In the genomic region with DNA sequence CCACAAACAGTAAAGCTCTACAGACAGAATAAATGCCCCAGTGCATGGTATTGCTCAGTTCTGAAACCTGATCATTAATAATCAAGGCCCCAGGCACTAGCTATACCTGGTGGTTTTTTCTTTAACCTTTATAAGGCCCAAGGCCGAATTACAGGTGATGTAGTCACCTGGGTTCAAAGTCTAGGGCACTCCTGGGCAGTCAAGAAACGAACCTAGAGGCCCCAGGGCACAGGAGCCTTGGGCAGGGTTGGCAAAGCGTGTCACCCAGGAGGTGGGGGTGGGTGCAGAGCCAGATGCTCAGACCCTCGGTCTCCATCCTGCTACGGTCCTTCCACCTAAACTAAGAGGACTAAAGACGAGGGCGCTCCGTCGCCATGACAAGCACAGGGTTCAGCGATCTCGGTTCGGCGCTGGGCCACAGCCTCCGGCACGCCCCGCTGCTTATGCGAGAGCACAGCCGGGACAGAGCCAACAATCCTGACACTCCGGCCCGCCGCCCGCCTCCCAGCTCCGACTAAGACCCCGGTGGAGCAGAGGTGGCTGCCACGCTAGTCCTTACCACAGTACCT, we compare ENCODE assay signal across 8 mouse cellular contexts. TPM values are rescaled to one million over a fixed set of nuclear protein-coding genes. Genes with fewer than 3 reads are reported as not detected.
DNase-seq lines count a peak whose midpoint lies in the region; ATAC-seq and TF ChIP-seq lines count a peak whose summit lies in the region.

No protein-coding gene starts in this region.

- no peaks in the 10 kb centered on the region for H3K9me3 ChIP-seq in heart, embryonic 15.5 days (replicated peaks)
- no peaks in the 10 kb centered on the region for H3K9me3 ChIP-seq in MEL (replicated peaks; ENCODE audit: insufficient read depth, low read length)
- no peaks in the 10 kb centered on the region for H3K9me3 ChIP-seq in hindbrain, embryonic 10.5 days

- peak overlapping the region; percentile 74 for H3K4me3 ChIP-seq in heart, embryonic 15.5 days
- H3K4me3 ChIP-seq in MEL (ENCODE audit: control insufficient read depth in 1 of 2, insufficient read depth in 1 of 2, low read depth in 2 of 2, low read length in 2 of 2) (peak overlapping the region; percentile 72 to 93), macrophage (ENCODE audit: inconsistent target) (peak overlapping the region; percentile 87)
- peak overlapping the region; percentile 82 for H3K4me3 ChIP-seq in hindbrain, embryonic 10.5 days

- intact Hi-C loops in heart, postnatal 25 days (cut with DNase I): no loop called here

- TF ChIP-seq CTCF in MEL (IDR thresholded peaks at IDR 0.05 in 2 of 3, conservative IDR thresholded peaks at IDR 0.05 in 1 of 3; ENCODE audit: control insufficient read depth in 1 of 3, insufficient read depth in 1 of 3, low read depth in 2 of 3, low read length in 3 of 3, poor library complexity in 1 of 3, severe bottlenecking in 1 of 3): no peak

- TF ChIP-seq EP300 in MEL (IDR thresholded peaks at IDR 0.05; ENCODE audit: low read depth in 1 of 2, low read length in 2 of 2): no peak

- DNase-seq in heart, postnatal 25 days (ENCODE audit: low spot score): no peak
- DNase-seq in MEL (ENCODE audit: low read depth, low spot score): no peak
- DNase-seq in hindbrain, embryonic 10.5 days (ENCODE audit: low spot score): no peak
- DNase-seq in cerebellum, postnatal 4 days (ENCODE audit: low spot score in 2 of 2): no peak
- no peak for DNase-seq in retina, embryonic 14.5 days (ENCODE audit: low spot score)
- no peak for DNase-seq in kidney, adult 8-10 months

- no peaks in the 10 kb centered on the region for H3K27me3 ChIP-seq in heart, embryonic 15.5 days
- H3K27me3 ChIP-seq in MEL (ENCODE audit: control insufficient read depth in 1 of 2, insufficient read depth in 2 of 2, low read length in 2 of 2): no peaks in the 10 kb centered on the region
- no peaks in the 10 kb centered on the region for H3K27me3 ChIP-seq in hindbrain, embryonic 10.5 days (ENCODE audit: insufficient read depth, poor library complexity, severe bottlenecking)

- peak overlapping the region; percentile 64 for H3K4me2 ChIP-seq in heart, embryonic 15.5 days

- WGBS in heart, embryonic 15.5 days: under 1% methylated on average over 25 of the region's 25 CpGs
- under 1% methylated on average over 25 of the region's 25 CpGs for WGBS in hindbrain, embryonic 10.5 days
- under 1% methylated on average over 25 of the region's 25 CpGs for WGBS in macrophage (ENCODE audit: missing documents)

- peak overlapping the region; percentile 95 for H3K27ac ChIP-seq in heart, embryonic 15.5 days
- peak overlapping the region; percentile 8; the same call in 1 of the 2 replicates for H3K27ac ChIP-seq in MEL (ENCODE audit: control insufficient read depth, low read depth, low read length)
- peak overlapping the region; percentile 92 for H3K27ac ChIP-seq in hindbrain, embryonic 10.5 days
- H3K27ac ChIP-seq in macrophage: peak overlapping the region; percentile 39

- H3K79me2 ChIP-seq in MEL (ENCODE audit: control insufficient read depth, insufficient read depth, low read length, poor library complexity) (peaks cover 8% of the 10 kb centered on the region), macrophage (ENCODE audit: inconsistent target) (peaks cover 36% of the 10 kb centered on the region)

- no peak for TF ChIP-seq RAD21 in MEL (IDR thresholded peaks at IDR 0.05; ENCODE audit: low read depth, low read length)

- peak overlapping the region; percentile 83 for H3K9ac ChIP-seq in heart, embryonic 15.5 days
- peak overlapping the region; percentile 67 for H3K9ac ChIP-seq in MEL (ENCODE audit: control insufficient read depth, low read depth, low read length, poor library complexity, severe bottlenecking)

- H3K4me1 ChIP-seq in heart, embryonic 15.5 days (replicated peaks): peaks cover 32% of the 10 kb centered on the region
- H3K4me1 ChIP-seq in MEL (ENCODE audit: control insufficient read depth in 1 of 2, insufficient read depth in 2 of 2, low read length in 2 of 2): peaks cover 3 to 5% of the 10 kb centered on the region in 2 experiments; a peak in 3 of 4 replicates
- H3K4me1 ChIP-seq in hindbrain, embryonic 10.5 days (replicated peaks): peaks cover 20% of the 10 kb centered on the region

- peak in 1 of 2 experiments; percentile 52; a peak in 1 of 4 replicates for TF ChIP-seq POLR2A in MEL (IDR thresholded peaks at IDR 0.05; ENCODE audit: control insufficient read depth in 1 of 2, insufficient read depth in 1 of 2, low read depth in 1 of 2, low read length in 2 of 2, poor library complexity in 1 of 2)

- peaks cover 8% of the 10 kb centered on the region for H3K36me3 ChIP-seq in heart, embryonic 15.5 days
- H3K36me3 ChIP-seq in MEL (ENCODE audit: control insufficient read depth in 1 of 2, insufficient read depth in 2 of 2, low read length in 2 of 2) (peaks cover 0 to 11% of the 10 kb centered on the region in 2 experiments; a peak in 3 of 4 replicates), macrophage (ENCODE audit: inconsistent target) (peaks cover 7% of the 10 kb centered on the region; the same call in 1 of the 2 replicates)
- H3K36me3 ChIP-seq in hindbrain, embryonic 10.5 days: peaks cover 24% of the 10 kb centered on the region

- ATAC-seq in heart, embryonic 15.5 days (replicated peaks; ENCODE audit: insufficient number of reproducible peaks, insufficient read depth, low FRiP score, low read depth): no peak; the same call in 1 of the 2 replicates

TF ChIP-seq in MEL, 35 proteins besides CTCF, POLR2A, EP300 and RAD21:
- TF ChIP-seq ZNF384 (IDR thresholded peaks at IDR 0.05; ENCODE audit: low read depth, low read length) (no peak), POLR2AphosphoS5 (IDR thresholded peaks at IDR 0.05; ENCODE audit: borderline replicate concordance, low read depth, low read length) (no peak), ELF1 (IDR thresholded peaks at IDR 0.05; ENCODE audit: low read depth, low read length) (no peak), MXI1 (IDR thresholded peaks at IDR 0.05; ENCODE audit: low read depth, low read length) (no peak)

RNA-seq across cellular contexts. Expression of gene Sec23a, which starts 0.5 kb away (rescaled TPM):
- 57.8 and 63.2 TPM in 2 replicates for polyA plus RNA-seq in heart, embryonic 15.5 days (2015; fragmentation: Nextera tagmentation; extraction: Ambion mirVana)
- 10 to 100 TPM; 38.1 to 45.1 TPM for total RNA-seq in heart, postnatal 25 days (2021)
- total RNA-seq in MEL (2012; rRNA removed): 16.1 and 16.4 TPM in 2 replicates
- 10 to 100 TPM; 16.7 to 98.2 TPM for polyA plus RNA-seq in MEL (2012; ENCODE audit: insufficient read depth in 1 of 2, insufficient read length in 2 of 2, low read depth in 1 of 2, low replicate concordance in 2 of 2, missing spikeins in 1 of 2)
- polyA plus RNA-seq in hindbrain, embryonic 10.5 days (2016; fragmentation: Nextera tagmentation; extraction: Ambion mirVana): 58.5 and 67.8 TPM in 2 replicates
- total RNA-seq in macrophage (2018; cell fraction: chromatin; rRNA removed): 10 to 100 TPM in 20 of 26 experiments, 1 to 10 TPM in 6; 3.6 to 32.2 (median 19.1) TPM
- 10 to 100 TPM; 10.8 to 17.5 (median 14.0) TPM for total RNA-seq in macrophage (2018; cell fraction: cytosol; rRNA removed)
- total RNA-seq in macrophage (2018; cell fraction: nucleus; rRNA removed): 10 to 100 TPM in 20 of 26 experiments, 1 to 10 TPM in 6; 5.0 to 28.5 (median 14.6) TPM
- polyA plus RNA-seq in macrophage (2018): 12.6 to 14.3 TPM (median 12.7 TPM) in 3 replicates

RNA-seq across cellular contexts. Expression of gene Gemin2, which starts 1.8 kb away (rescaled TPM):
- polyA plus RNA-seq in heart, embryonic 15.5 days (2015; fragmentation: Nextera tagmentation; extraction: Ambion mirVana): 17.9 and 20.8 TPM in 2 replicates
- 1 to 10 TPM; 6.1 to 6.5 TPM for total RNA-seq in heart, postnatal 25 days (2021)
- total RNA-seq in MEL (2012; rRNA removed): 17.7 and 18.4 TPM in 2 replicates
- polyA plus RNA-seq in MEL (2012; ENCODE audit: insufficient read depth in 1 of 2, insufficient read length in 2 of 2, low read depth in 1 of 2, low replicate concordance in 2 of 2, missing spikeins in 1 of 2) (10 to 100 TPM in 1 of 2 experiments, not detected in 1; 19.5 TPM), macrophage (2018) (3.3 to 9.5 TPM (median 3.6 TPM) in 3 replicates)
- 28.7 and 38.0 TPM in 2 replicates for polyA plus RNA-seq in hindbrain, embryonic 10.5 days (2016; fragmentation: Nextera tagmentation; extraction: Ambion mirVana)
- total RNA-seq in macrophage (2018; cell fraction: chromatin; rRNA removed): 10 to 100 TPM in 10 of 26 experiments, 1 to 10 TPM in 14, under 1 TPM in 2; 0.49 to 16.8 (median 7.0) TPM
- 1 to 10 TPM; 1.2 to 5.5 (median 4.2) TPM for total RNA-seq in macrophage (2018; cell fraction: cytosol; rRNA removed)
- 10 to 100 TPM in 1 of 26 experiments, 1 to 10 TPM in 25; 1.1 to 12.9 (median 3.8) TPM for total RNA-seq in macrophage (2018; cell fraction: nucleus; rRNA removed)

RNA-seq across cellular contexts. Expression of gene Trappc6b, which starts 49.9 kb away (rescaled TPM):
- 83.2 and 85.5 TPM in 2 replicates for polyA plus RNA-seq in heart, embryonic 15.5 days (2015; fragmentation: Nextera tagmentation; extraction: Ambion mirVana)
- total RNA-seq in heart, postnatal 25 days (2021): 10 to 100 TPM; 64.8 to 67.3 TPM
- 45.9 and 48.1 TPM in 2 replicates for total RNA-seq in MEL (2012; rRNA removed)
- polyA plus RNA-seq in MEL (2012; ENCODE audit: insufficient read depth in 1 of 2, insufficient read length in 2 of 2, low read depth in 1 of 2, low replicate concordance in 2 of 2, missing spikeins in 1 of 2) (10 to 100 TPM in 1 of 2 experiments, not detected in 1; 75.3 TPM), macrophage (2018) (72.9 to 120 TPM (median 94.4 TPM) in 3 replicates)
- 72.6 and 84.8 TPM in 2 replicates for polyA plus RNA-seq in hindbrain, embryonic 10.5 days (2016; fragmentation: Nextera tagmentation; extraction: Ambion mirVana)
- total RNA-seq in macrophage (2018; cell fraction: chromatin; rRNA removed): 100 to 1,000 TPM in 1 of 26 experiments, 10 to 100 TPM in 25; 25.5 to 104 (median 72.8) TPM
- 100 to 1,000 TPM in 4 of 26 experiments, 10 to 100 TPM in 22; 58.9 to 110 (median 87.7) TPM for total RNA-seq in macrophage (2018; cell fraction: cytosol; rRNA removed)
- total RNA-seq in macrophage (2018; cell fraction: nucleus; rRNA removed): 10 to 100 TPM; 34.5 to 87.8 (median 63.3) TPM

RNA-seq across cellular contexts. Expression of gene Pnn, which starts 55.3 kb away (rescaled TPM):
- polyA plus RNA-seq in heart, embryonic 15.5 days (2015; fragmentation: Nextera tagmentation; extraction: Ambion mirVana): 59.4 and 63.0 TPM in 2 replicates
- total RNA-seq in heart, postnatal 25 days (2021): 10 to 100 TPM; 20.0 to 25.4 TPM
- total RNA-seq in MEL (2012; rRNA removed): 36.7 and 38.4 TPM in 2 replicates
- polyA plus RNA-seq in MEL (2012; ENCODE audit: insufficient read depth in 1 of 2, insufficient read length in 2 of 2, low read depth in 1 of 2, low replicate concordance in 2 of 2, missing spikeins in 1 of 2) (100 to 1,000 TPM; 132 to 216 TPM), macrophage (2018) (40.3 to 59.8 TPM (median 40.4 TPM) in 3 replicates)
- polyA plus RNA-seq in hindbrain, embryonic 10.5 days (2016; fragmentation: Nextera tagmentation; extraction: Ambion mirVana): 68.6 and 105 TPM in 2 replicates
- 100 to 1,000 TPM in 24 of 26 experiments, 10 to 100 TPM in 2; 69.1 to 314 (median 172) TPM for total RNA-seq in macrophage (2018; cell fraction: chromatin; rRNA removed)
- 10 to 100 TPM in 25 of 26 experiments, 1 to 10 TPM in 1; 8.3 to 31.6 (median 18.4) TPM for total RNA-seq in macrophage (2018; cell fraction: cytosol; rRNA removed)
- total RNA-seq in macrophage (2018; cell fraction: nucleus; rRNA removed): 100 to 1,000 TPM in 18 of 26 experiments, 10 to 100 TPM in 8; 65.6 to 235 (median 115) TPM

Comparison
In these comparisons a context has a peak if more than half of its experiments do, and no peak if none do; other contexts are left out.
1. H3K27ac ChIP-seq: peak in every context shown above with its lines; median percentile 95 in heart, embryonic 15.5 days; 92 in hindbrain, embryonic 10.5 days; 39 in macrophage; 8 in MEL.